Mouse (Mus musculus) MEL-GATA-1-ER (cell line): Measurements from ENCODE around the gene Dnaaf2.

Experiments
- DNase-seq: peaks from one replicate; pipeline ENCODE4 v3.0.0-alpha.2; 2012; ENCODE audit warnings: low read depth; ENCODE audit errors: extremely low read depth

Dnaaf2 gene

GRCm38 (mm10) chr12:69198164-69198535 is at the start of gene Dnaaf2:
TSS of gene Dnaaf2 (minus strand) at chr12:69198429.
- DNase-seq: no peak

GRCm38 (mm10) chr12:69241771-69242431 is 43.7 kb upstream of the Dnaaf2 start:
- peak; percentile 64 for DNase-seq

- no peak for DNase-seq
Measured at GRCm38 (mm10) chr12:69241405-69241770, 43.2 kb upstream of the Dnaaf2 start.

- DNase-seq: no peak
Measured at GRCm38 (mm10) chr12:69240876-69241275, 42.6 kb upstream of the Dnaaf2 start, which contains the start of gene Klhdc1. TSS of gene Klhdc1 (plus strand) at chr12:69241176.

GRCm38 (mm10) chr12:69238284-69238683 is 40.1 kb upstream of the Dnaaf2 start:
- DNase-seq: no peak

- no peak for DNase-seq
Measured at GRCm38 (mm10) chr12:69235782-69236181, 37.6 kb upstream of the Dnaaf2 start.

GRCm38 (mm10) chr12:69229251-69229650 is 31.0 kb upstream of the Dnaaf2 start:
- DNase-seq: peak; percentile 44

- peak; percentile 60 for DNase-seq
Measured at GRCm38 (mm10) chr12:69227776-69228466, 29.7 kb upstream of the Dnaaf2 start, which contains the start of gene Pole2. TSS of gene Pole2 (minus strand) at chr12:69228195.

GRCm38 (mm10) chr12:69220613-69221277 is 22.5 kb upstream of the Dnaaf2 start:
- DNase-seq: no peak

GRCm38 (mm10) chr12:69216587-69216986 is 18.4 kb upstream of the Dnaaf2 start:
- no peak for DNase-seq

- no peak for DNase-seq
Measured at GRCm38 (mm10) chr12:69215000-69215785, 17.0 kb upstream of the Dnaaf2 start.

- DNase-seq: no peak
Measured at GRCm38 (mm10) chr12:69214393-69214792, 16.2 kb upstream of the Dnaaf2 start.

GRCm38 (mm10) chr12:69213186-69213777 is 15.1 kb upstream of the Dnaaf2 start:
- DNase-seq: no peak

GRCm38 (mm10) chr12:69211057-69211456 is 12.8 kb upstream of the Dnaaf2 start:
- no peak for DNase-seq

GRCm38 (mm10) chr12:69210056-69210979 is 12.1 kb upstream of the Dnaaf2 start:
- DNase-seq: no peak

GRCm38 (mm10) chr12:69208520-69208919 is 10.3 kb upstream of the Dnaaf2 start:
- no peak for DNase-seq

- DNase-seq: no peak
Measured at GRCm38 (mm10) chr12:69207926-69208325, 9.7 kb upstream of the Dnaaf2 start.

- no peak for DNase-seq
Measured at GRCm38 (mm10) chr12:69207396-69207795, 9.2 kb upstream of the Dnaaf2 start.

GRCm38 (mm10) chr12:69204052-69204833 is 6.0 kb upstream of the Dnaaf2 start, which contains the start of gene Gm49384:
TSS of gene Gm49384 (minus strand) at chr12:69204267.
- no peak for DNase-seq
